Mouse (Mus musculus) olfactory bulb, adult 2 months (tissue): ENCODE results near the gene Phtf1.

Source experiments
- CTCF ChIP-seq: fragments of 200-500 bp; IDR thresholded peaks from 2 replicates; pipeline ENCODE4 v1.5.1; 2012; ENCODE audit warnings: low read depth, mild to moderate bottlenecking, low read length, moderate library complexity; ENCODE audit not compliant: insufficient read depth
- POLR2A ChIP-seq: fragments of 200-500 bp; IDR thresholded peaks from 2 replicates; pipeline ENCODE4 v1.6.1; 2012; ENCODE audit warnings: mild to moderate bottlenecking, low read depth, low read length, moderate library complexity; ENCODE audit not compliant: insufficient read depth

- TF ChIP-seq POLR2A, result no peak
- TF ChIP-seq CTCF, result no peak
These were observed 52.2 kb downstream of the Phtf1 start for GRCm38 (mm10) chr3:104020101-104020500.
